Mouse (Mus musculus) limb, embryonic 11.5 days (tissue): ENCODE results near the gene Shroom2. TPM values are rescaled to one million over a fixed set of nuclear protein-coding genes. Genes with fewer than 3 reads are reported as not detected.

ENCODE experiments used
- ATAC-seq: fragments of 200-750 bp; cut with Nextera tagmentation; 2 replicates; pipeline ENCODE4 v1.8.0; 2017; ENCODE audit warnings: low read depth; ENCODE audit not compliant: insufficient number of reproducible peaks, low FRiP score, low TSS enrichment
- DNase-seq: peaks from one replicate; pipeline ENCODE4 v3.0.0-alpha.2; 2015; ENCODE audit warnings: low spot score
- H3K27ac ChIP-seq: fragments of 300-500 bp; sonication (generic); replicated peaks from 2 replicates; pipeline ENCODE4 v1.5.1; 2014; ENCODE audit warnings: low read depth, mild to moderate bottlenecking, low read length
- H3K27me3 ChIP-seq: fragments of 300-500 bp; sonication (generic); 2 replicates; pipeline ENCODE4 v1.6.1; 2014; ENCODE audit warnings: mild to moderate bottlenecking, low read length, mixed read lengths; ENCODE audit not compliant: control insufficient read depth, insufficient read depth
- H3K36me3 ChIP-seq: fragments of 300-500 bp; sonication (generic); 2 replicates; pipeline ENCODE4 v1.6.1; 2014; ENCODE audit warnings: mild to moderate bottlenecking, low read length, moderate library complexity, mixed read lengths; ENCODE audit not compliant: control insufficient read depth, insufficient read depth
- H3K4me1 ChIP-seq: fragments of 300-500 bp; sonication (generic); 2 replicates; pipeline ENCODE4 v1.6.1; 2014; ENCODE audit warnings: low read length, mixed read lengths; ENCODE audit not compliant: control insufficient read depth, insufficient read depth
- H3K4me2 ChIP-seq: fragments of 300-500 bp; sonication (generic); 2 replicates; pipeline ENCODE4 v1.6.1; 2014; ENCODE audit warnings: low read depth, mild to moderate bottlenecking, moderate library complexity; ENCODE audit not compliant: severe bottlenecking
- H3K4me3 ChIP-seq: fragments of 300-500 bp; sonication (generic); 2 replicates; pipeline ENCODE4 v1.5.1; 2014; ENCODE audit warnings: low read depth, low read length
- H3K9ac ChIP-seq: fragments of 300-500 bp; sonication (generic); 2 replicates; pipeline ENCODE4 v1.6.1; 2014; ENCODE audit warnings: mild to moderate bottlenecking, low read length
- H3K9me3 ChIP-seq: fragments of 300-500 bp; sonication (generic); 2 replicates; pipeline ENCODE4 v1.6.1; 2016; ENCODE audit warnings: low read length; ENCODE audit not compliant: control insufficient read depth
- WGBS: fragments of 180-500 bp; shearing (Covaris S2); extraction: QIAGEN DNeasy Blood & Tissue Kit; methylation state at CpG from one replicate; pipeline ENCODE4 v1.1.7; 2014; 5-methylcytosine and 5-hydroxymethylcytosine counted together
- polyA plus RNA-seq: library from polyadenylated mRNA; unstranded; fragments of >200 nt; fragmentation: Nextera tagmentation; extraction: Ambion mirVana; gene quantifications from 2 replicates; pipeline ENCODE4 v1.2.1, GENCODE M21; 2014

The Shroom2 gene
- polyA plus RNA-seq, 1 experiment from 2014 or later: 6.6 TPM

DNA sequence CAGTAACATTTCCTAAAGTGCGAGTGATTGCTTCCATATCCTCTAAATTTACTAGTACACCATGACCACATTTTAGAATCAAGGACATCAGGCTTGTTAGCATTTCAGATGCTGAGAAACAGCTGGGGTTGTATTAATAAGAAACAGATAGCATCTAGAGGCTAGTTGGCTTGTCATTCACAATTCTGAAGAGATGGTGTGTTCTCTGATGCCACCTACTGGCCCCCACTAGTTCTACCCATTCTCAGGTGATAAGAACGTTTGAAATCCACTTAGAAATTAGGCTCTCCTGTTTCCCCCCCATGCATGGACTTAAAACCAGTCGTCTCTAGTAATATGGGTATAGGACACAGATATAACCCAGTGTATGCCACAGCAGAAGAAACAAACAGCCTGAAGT is 92.9 kb downstream of the Shroom2 start:
- Histone ChIP-seq H3K36me3 (no peaks in the 10 kb centered on the region), H3K9ac (no peak overlapping the region), H3K27ac (no peak overlapping the region), H3K4me1 (no peaks in the 10 kb centered on the region), H3K9me3 (no peaks in the 10 kb centered on the region), H3K4me3 (no peak overlapping the region), H3K27me3 (no peaks in the 10 kb centered on the region; the same call in 1 of the 2 replicates), H3K4me2 (no peak overlapping the region)
- 49% methylated on average over 3 of the region's 3 CpGs for WGBS
- ATAC-seq (no peak), DNase-seq (no peak)

DNA sequence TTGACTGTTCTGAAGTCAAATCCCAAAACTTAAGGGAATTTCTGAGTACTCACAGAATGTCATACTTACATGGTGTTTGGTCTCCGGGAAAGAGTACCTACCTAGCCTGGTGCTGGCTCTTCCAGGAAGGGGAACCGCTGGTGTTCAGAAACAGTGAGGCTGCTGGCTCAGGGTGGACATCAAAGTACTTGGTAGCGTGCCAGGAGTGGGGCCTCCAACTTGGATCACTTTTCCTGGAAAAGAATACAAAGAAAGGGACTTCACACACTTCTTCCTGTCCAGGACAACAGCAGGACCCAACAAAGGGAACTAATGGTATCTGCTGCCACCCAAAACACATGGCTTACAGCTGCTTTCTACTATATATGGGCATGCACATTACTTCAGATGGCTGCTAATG is 95.8 kb downstream of the Shroom2 start:
- H3K9ac ChIP-seq: no peak overlapping the region
- WGBS: 82% methylated on average over 3 of the region's 3 CpGs
- no peaks in the 10 kb centered on the region; the same call in none of the 2 replicates for H3K27me3 ChIP-seq
- no peaks in the 10 kb centered on the region for H3K9me3 ChIP-seq
- no peaks in the 10 kb centered on the region for H3K36me3 ChIP-seq
- no peaks in the 10 kb centered on the region for H3K4me1 ChIP-seq
- DNase-seq (no peak), ATAC-seq (no peak)
- H3K27ac ChIP-seq: no peak overlapping the region
- no peak overlapping the region for H3K4me3 ChIP-seq
- H3K4me2 ChIP-seq: no peak overlapping the region

DNA sequence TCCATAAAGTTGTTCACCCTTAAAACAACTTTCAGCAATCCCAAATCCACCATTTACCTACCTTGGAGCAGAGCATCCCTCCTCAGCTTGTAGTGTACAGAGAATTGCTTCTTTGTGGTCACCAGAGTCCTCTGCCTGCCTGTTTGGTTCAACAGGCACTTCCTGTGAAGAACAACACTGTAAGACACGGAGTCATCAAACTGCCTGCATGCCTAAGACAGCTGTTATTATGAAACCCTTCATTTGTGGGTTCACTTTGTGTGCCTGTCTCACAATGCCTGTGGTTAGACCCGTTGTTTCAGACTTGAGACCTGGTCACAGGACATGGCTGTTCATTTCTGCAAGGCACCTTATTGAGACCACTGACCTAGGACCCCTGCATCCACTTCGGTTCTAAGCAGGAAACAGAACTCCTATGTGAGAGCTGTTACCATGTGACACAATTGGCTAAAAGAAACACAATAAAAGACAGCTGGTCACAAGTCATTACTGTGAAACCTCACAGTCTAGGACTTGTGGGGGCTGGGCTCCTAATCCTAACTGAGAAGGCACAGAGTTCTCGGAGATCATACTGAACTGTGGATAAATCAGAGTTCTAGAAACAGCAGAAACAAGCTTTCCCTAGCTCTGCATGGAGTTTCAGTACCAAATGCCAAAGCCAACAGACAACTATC is 111.8 kb downstream of the Shroom2 start:
- Histone ChIP-seq H3K4me3 (no peak overlapping the region), H3K4me2 (no peak overlapping the region), H3K36me3 (no peaks in the 10 kb centered on the region), H3K27me3 (peaks cover 17% of the 10 kb centered on the region), H3K4me1 (0 out of 2 replicates have a peak, but pooled peaks cover 4% of the 10 kb centered on the region), H3K27ac (peak overlapping the region; percentile 47; the same call in 1 of the 2 replicates), H3K9me3 (no peaks in the 10 kb centered on the region), H3K9ac (no peak overlapping the region)
- DNase-seq: peak; percentile 20
- WGBS: 50% methylated on average over 4 of the region's 4 CpGs
- ATAC-seq: peak; percentile 67; the same call in 1 of the 2 replicates

DNA sequence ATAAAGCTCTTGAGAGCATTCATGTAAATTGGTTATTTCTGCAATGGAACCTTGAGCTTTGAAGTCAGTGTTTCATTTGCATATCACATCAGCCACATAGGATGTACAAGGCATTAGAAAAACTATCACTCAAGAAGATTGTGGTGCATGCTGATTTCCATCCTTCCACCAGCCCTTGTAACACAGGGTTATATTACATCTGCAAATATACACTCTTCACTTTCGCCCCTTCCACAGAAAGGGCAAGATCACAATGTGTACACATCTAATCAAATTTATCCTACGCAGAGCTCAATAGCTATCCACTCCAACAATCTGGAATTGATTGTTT is 112.7 kb downstream of the Shroom2 start:
- Histone ChIP-seq H3K4me1 (0 out of 2 replicates have a peak, but pooled peaks cover 4% of the 10 kb centered on the region), H3K9ac (no peak overlapping the region), H3K4me2 (no peak overlapping the region), H3K27me3 (peaks cover 17% of the 10 kb centered on the region), H3K36me3 (no peaks in the 10 kb centered on the region), H3K27ac (no peak overlapping the region), H3K4me3 (no peak overlapping the region), H3K9me3 (no peaks in the 10 kb centered on the region)
- DNase-seq (no peak), ATAC-seq (0 out of 2 replicates have a peak, but pooled peaks have one; percentile 35)
- WGBS: 70% methylated on average over 2 of the region's 2 CpGs

DNA sequence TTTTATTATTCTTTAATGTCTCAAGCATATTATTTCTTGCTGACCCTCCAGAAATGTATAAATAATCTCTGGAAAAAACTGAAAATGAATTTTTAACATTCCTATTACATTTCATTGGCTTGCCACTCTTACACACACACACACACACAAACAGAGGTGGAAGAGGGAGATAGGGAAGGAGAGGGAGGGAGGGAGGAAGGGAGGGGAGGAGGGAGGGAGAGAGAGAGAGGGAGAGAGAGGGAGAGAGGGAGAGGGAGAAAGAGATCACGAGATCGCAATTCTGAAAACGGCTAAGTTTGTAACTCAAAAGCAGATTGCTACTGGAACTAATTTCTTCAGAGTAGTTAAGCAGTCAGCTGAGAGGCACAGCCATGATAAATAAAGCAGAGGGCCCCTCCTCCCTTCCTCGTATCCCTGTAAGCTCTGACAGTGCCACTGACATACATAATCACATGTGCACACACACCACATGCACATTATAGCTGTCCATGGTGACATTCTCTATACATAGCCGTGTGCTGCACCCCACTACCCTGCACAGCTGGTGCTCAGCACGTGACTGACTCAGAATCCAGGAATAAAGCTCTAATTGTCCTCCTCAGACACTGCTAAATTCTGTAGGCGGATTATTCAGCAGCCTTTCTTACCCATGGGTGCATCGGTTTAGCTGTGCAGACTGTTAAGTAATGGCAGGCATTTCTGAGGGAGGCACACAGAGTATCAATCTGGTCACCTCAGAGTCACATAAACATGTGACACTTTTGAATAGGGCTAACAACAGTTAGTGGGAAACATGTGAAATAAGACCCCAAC is 113.3 kb downstream of the Shroom2 start:
- Histone ChIP-seq H3K9me3 (no peaks in the 10 kb centered on the region), H3K9ac (no peak overlapping the region), H3K27ac (peak overlapping the region; percentile 36; the same call in 1 of the 2 replicates), H3K4me2 (no peak overlapping the region), H3K4me1 (0 out of 2 replicates have a peak, but pooled peaks cover 4% of the 10 kb centered on the region), H3K4me3 (no peak overlapping the region), H3K27me3 (peaks cover 14% of the 10 kb centered on the region), H3K36me3 (no peaks in the 10 kb centered on the region)
- ATAC-seq (peak; percentile 75), DNase-seq (no peak)
- 55% methylated on average over 8 of the region's 8 CpGs for WGBS

DNA sequence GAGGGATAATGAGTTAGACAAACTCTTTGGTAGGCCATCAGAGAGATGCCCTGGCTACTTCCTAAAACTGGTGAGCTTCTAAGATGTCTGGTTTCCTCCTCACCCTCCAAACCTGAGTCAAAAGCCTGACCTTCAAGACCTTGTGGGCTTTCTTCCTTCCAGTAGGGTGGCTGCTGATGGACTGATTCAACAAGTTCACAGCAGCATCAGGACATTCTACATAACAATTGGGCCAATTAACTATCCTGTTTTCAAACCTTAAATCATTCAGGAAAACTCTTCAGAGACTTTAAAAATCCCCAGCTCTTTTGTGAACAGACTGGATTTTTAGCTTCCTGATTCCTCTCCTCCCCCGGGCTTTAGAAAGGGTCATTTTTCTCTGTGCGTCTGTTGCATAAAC is 116.6 kb downstream of the Shroom2 start:
- Histone ChIP-seq H3K27me3 (peaks cover 9% of the 10 kb centered on the region; the same call in 1 of the 2 replicates), H3K36me3 (no peaks in the 10 kb centered on the region), H3K4me1 (0 out of 2 replicates have a peak, but pooled peaks cover 4% of the 10 kb centered on the region), H3K9me3 (no peaks in the 10 kb centered on the region), H3K27ac (no peak overlapping the region), H3K4me2 (no peak overlapping the region), H3K9ac (no peak overlapping the region), H3K4me3 (no peak overlapping the region)
- no peak for ATAC-seq
- no peak for DNase-seq
- WGBS: 92% methylated on average over 2 of the region's 2 CpGs

DNA sequence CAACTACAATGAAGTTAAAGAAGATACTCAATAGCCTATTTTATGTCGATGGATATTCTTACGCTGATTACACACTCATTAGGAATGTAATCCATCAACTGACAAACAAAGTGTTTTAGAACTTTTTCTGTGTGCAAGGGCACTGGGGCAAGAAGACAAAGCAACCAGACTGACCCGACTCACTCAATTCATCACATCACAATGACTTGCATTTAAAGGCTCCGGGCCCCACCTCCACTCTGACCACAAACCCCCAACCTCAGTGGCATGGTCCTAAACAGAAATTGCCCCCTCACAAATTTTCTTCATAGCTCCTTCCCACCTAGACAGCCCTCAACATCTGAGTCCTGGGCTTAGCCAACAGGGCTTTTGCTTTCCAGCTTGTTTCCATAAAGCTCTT is 124.4 kb downstream of the Shroom2 start:
- no peaks in the 10 kb centered on the region for H3K36me3 ChIP-seq
- no peak overlapping the region for H3K9ac ChIP-seq
- ATAC-seq: no peak
- WGBS: 55% methylated on average over 4 of the region's 4 CpGs
- H3K4me3 ChIP-seq: no peak overlapping the region
- no peak overlapping the region for H3K27ac ChIP-seq
- no peak for DNase-seq
- no peaks in the 10 kb centered on the region for H3K4me1 ChIP-seq
- H3K4me2 ChIP-seq: no peak overlapping the region
- 0 out of 2 replicates have a peak, but pooled peaks cover 3% of the 10 kb centered on the region for H3K27me3 ChIP-seq
- no peaks in the 10 kb centered on the region for H3K9me3 ChIP-seq

DNA sequence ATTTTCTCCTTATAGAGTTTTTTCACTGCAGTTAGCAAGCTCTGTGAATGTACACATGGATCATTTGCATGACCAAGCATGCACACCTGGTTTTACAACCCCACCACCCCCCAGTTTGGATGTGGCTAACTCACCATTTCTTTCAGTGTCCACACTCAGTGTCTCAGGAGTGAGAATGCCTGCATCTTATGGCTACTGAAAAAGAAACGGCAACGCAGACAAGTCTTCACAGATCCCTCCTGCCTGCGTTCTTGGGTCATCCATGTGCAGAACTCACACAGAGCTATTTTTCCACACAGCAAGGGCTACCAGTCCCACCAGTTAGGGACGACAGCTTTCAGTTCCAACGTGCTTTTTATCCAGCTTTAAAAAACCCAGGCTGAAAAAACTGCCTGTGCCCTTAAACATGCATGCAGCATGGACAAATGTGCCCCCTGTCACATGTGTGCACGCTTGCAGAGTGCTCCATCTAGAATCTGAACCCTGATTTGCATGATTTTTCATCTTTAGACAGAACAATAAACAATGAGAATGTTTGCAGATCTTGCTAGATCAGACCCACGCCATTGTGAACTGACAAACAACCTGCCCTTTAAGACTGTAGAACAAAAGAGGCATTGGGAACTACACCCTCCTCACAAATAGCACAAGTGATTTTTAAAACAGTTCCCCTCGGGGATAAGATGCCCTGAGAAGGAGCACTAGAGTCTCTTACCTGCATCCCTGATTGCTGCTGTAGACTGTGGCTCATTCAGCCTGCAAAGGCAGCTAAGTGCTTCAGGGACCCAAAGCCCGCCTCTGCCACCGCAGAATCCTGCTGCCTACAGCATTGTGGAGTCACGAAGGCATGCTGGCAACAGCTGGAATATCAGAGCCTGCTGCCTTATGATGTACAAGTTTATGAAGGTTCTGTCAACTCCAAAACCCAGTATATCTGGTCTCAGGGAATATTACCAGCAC is 125.3 kb downstream of the Shroom2 start:
- DNase-seq (no peak), ATAC-seq (no peak)
- H3K4me3 ChIP-seq: no peak overlapping the region
- 0 out of 2 replicates have a peak, but pooled peaks cover 3% of the 10 kb centered on the region for H3K27me3 ChIP-seq
- H3K9me3 ChIP-seq: no peaks in the 10 kb centered on the region
- 67% methylated on average over 11 of the region's 11 CpGs for WGBS
- no peaks in the 10 kb centered on the region for H3K4me1 ChIP-seq
- H3K9ac ChIP-seq: no peak overlapping the region
- H3K4me2 ChIP-seq: no peak overlapping the region
- H3K36me3 ChIP-seq: no peaks in the 10 kb centered on the region
- H3K27ac ChIP-seq: no peak overlapping the region
